Mouse (Mus musculus) R1 (cell line): ENCODE results near the gene Sike1.

Experiments used
- DNase-seq: peaks from one replicate; pipeline ENCODE4 v3.0.0-alpha.2; 2018; ENCODE audit warnings: low read depth, low spot score

Gene Sike1

GRCm38 (mm10) chr3:102995605-102996321 lies at the start of gene Sike1:
Gene Sike1, plus strand, starts transcription at chr3:102995708.
- DNase-seq, result peak; percentile 95

GRCm38 (mm10) chr3:102946312-102946711 lies 49.2 kb upstream of the Sike1 start:
- no peak for DNase-seq

GRCm38 (mm10) chr3:102946861-102947260 lies 48.6 kb upstream of the Sike1 start:
- DNase-seq, result peak; percentile 35

GRCm38 (mm10) chr3:102954476-102954875 lies 41.0 kb upstream of the Sike1 start:
- DNase-seq, result no peak

GRCm38 (mm10) chr3:102955143-102955542 lies 40.4 kb upstream of the Sike1 start:
- DNase-seq, result no peak

GRCm38 (mm10) chr3:102955596-102955995 lies 39.9 kb upstream of the Sike1 start:
- no peak for DNase-seq

- no peak for DNase-seq
Observed at GRCm38 (mm10) chr3:102964033-102964432, 31.5 kb upstream of the Sike1 start, which contains the start of gene Nr1h5. Gene Nr1h5, minus strand, starts transcription at chr3:102964133.

GRCm38 (mm10) chr3:102970067-102970466 lies 25.4 kb upstream of the Sike1 start:
- DNase-seq, result no peak

GRCm38 (mm10) chr3:102970508-102970907 lies 25.0 kb upstream of the Sike1 start:
- DNase-seq, result no peak

GRCm38 (mm10) chr3:102976906-102977305 lies 18.6 kb upstream of the Sike1 start:
- DNase-seq, result no peak

GRCm38 (mm10) chr3:102979550-102980348 lies 15.8 kb upstream of the Sike1 start:
- peak; percentile 55 for DNase-seq

GRCm38 (mm10) chr3:102980349-102980736 lies 15.2 kb upstream of the Sike1 start:
- DNase-seq, result no peak

- peak; percentile 61 for DNase-seq
Observed at GRCm38 (mm10) chr3:102991041-102991440, 4.5 kb upstream of the Sike1 start.

GRCm38 (mm10) chr3:102992936-102993335 lies 2.6 kb upstream of the Sike1 start:
- peak; percentile 88 for DNase-seq

- DNase-seq, result no peak
Observed at GRCm38 (mm10) chr3:102995233-102995604, 289 bp upstream of the Sike1 start.

GRCm38 (mm10) chr3:102997036-102997435 lies 1.5 kb downstream of the Sike1 start:
- DNase-seq, result peak; percentile 83

- DNase-seq, result no peak
Observed at GRCm38 (mm10) chr3:102997591-102997990, 2.1 kb downstream of the Sike1 start.

- DNase-seq, result no peak
Observed at GRCm38 (mm10) chr3:103001595-103001994, 6.1 kb downstream of the Sike1 start.

- no peak for DNase-seq
Observed at GRCm38 (mm10) chr3:103017350-103017749, 21.8 kb downstream of the Sike1 start.

GRCm38 (mm10) chr3:103019462-103019861 lies 24.0 kb downstream of the Sike1 start:
- DNase-seq, result no peak

- DNase-seq, result peak; percentile 98
Observed at GRCm38 (mm10) chr3:103020249-103020942, 24.9 kb downstream of the Sike1 start, which contains the start of gene Csde1. Gene Csde1, plus strand, starts transcription at chr3:103020426.
